Mouse (Mus musculus) thymus, adult 2 months (tissue): ENCODE results near the gene Lonrf2.

Experiments
- CTCF ChIP-seq: fragments of 200-500 bp; IDR thresholded peaks from 2 replicates; pipeline ENCODE4 v1.5.1; 2012; ENCODE audit warnings: mild to moderate bottlenecking, control low read depth, low read length, moderate library complexity, borderline replicate concordance; ENCODE audit not compliant: control insufficient read depth, poor library complexity, insufficient read depth; ENCODE audit errors: extremely low read depth
- POLR2A ChIP-seq: fragments of 200-500 bp; IDR thresholded peaks from 2 replicates; pipeline ENCODE4 v1.6.1; 2012; ENCODE audit warnings: mild to moderate bottlenecking, low read length, control low read depth, moderate library complexity; ENCODE audit not compliant: control insufficient read depth, poor library complexity, insufficient read depth; ENCODE audit errors: extremely low read depth

DNA sequence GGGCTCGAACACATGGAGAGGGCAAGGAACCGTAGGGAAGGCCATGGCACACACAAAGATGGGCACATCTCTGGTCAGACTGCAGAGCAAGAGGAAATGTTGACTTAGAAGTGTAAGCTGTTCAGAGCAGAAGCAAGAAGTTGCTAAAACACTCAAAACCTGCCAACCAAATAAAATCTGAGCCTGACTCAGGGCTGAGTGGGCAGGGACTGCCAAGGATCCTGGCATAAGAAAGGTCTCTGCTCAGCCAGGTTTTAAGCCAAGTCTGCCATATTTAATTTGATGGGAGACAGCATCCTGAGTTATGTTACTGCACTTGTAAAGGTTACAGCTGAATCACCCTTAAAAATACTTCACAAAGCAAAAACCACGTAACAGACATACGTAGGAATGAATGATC, 29.4 kb downstream of the Lonrf2 start:
- no peak for TF ChIP-seq CTCF
- TF ChIP-seq POLR2A = no peak
